Mouse (Mus musculus) olfactory bulb, adult 2 months (tissue): ENCODE measurements around the gene Mdc1.

ENCODE experiments used
- CTCF ChIP-seq: fragments of 200-500 bp; IDR thresholded peaks from 2 replicates; pipeline ENCODE4 v1.5.1; 2012; ENCODE audit warnings: low read depth, mild to moderate bottlenecking, low read length, moderate library complexity; ENCODE audit not compliant: insufficient read depth
- POLR2A ChIP-seq: fragments of 200-500 bp; IDR thresholded peaks from 2 replicates; pipeline ENCODE4 v1.6.1; 2012; ENCODE audit warnings: mild to moderate bottlenecking, low read depth, low read length, moderate library complexity; ENCODE audit not compliant: insufficient read depth

GRCm38 (mm10) chr17:35865481-35866280 lies 24.4 kb downstream of the Mdc1 start, which contains the start of gene Ppp1r18:
- TF ChIP-seq POLR2A (no peak), CTCF (no peak)
